Mouse (Mus musculus): ENCODE results near the gene Chd1l. TPM values are rescaled to one million over a fixed set of nuclear protein-coding genes. Genes with fewer than 3 reads are reported as not detected.

Chd1l gene
- total RNA-seq (2017), result 39.8 and 42.0 TPM in 2 replicates

DNA sequence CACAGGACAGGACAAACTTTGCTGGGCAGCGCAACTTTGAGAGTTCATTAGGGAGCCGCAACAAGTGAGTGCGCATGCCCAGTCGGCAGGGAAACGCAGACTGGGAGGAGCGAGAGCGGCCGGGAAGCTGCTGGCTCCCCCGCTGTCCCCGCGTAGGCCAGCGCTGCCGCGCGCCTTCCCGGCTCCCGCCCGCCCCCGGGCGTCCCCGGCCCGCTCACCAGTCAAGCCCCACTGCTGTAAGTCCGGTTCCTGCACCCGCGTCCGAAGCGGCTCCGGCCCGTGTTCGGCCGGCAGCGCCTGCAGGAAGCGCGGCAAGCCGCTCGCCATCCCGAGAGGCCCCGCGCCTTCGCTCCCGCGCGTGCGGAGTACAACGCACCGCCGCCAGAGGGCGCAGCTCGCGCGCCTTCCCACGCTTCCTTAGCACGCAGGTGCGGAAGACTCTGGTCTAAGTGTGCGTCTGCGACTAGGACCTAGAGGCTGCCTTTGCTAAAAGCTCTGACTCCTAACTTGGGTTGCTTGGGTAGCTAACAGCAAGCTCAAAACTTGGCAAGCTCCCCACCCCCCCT, at the start of gene Chd1l:
Chd1l (minus strand) TSS at position 359 of the 566 bp plus-strand sequence.
- peak; percentile 84 for ATAC-seq (ENCODE audit: extremely low read depth, insufficient number of reproducible peaks, low FRiP score, poor library complexity, severe bottlenecking)

DNA sequence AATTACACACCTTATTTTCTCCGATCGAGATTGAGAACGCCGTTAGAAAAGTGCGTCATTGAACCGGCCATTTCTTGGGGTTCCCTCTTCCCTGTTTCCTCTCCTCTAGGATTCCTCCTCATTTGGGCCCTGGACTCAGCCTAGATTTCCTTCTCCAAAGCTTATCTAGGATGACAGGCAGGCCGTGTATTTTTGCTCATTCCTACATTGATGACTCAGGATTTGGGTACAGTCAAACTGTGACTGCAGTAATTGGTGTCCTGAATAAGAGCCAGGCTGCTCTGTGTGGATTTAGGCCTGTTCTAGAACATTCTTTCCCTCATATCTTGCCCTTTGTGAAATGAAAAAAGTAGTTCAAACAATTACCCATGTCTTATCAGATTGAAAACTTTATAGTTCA, 49.7 kb upstream of the Chd1l start:
- ATAC-seq (ENCODE audit: extremely low read depth, insufficient number of reproducible peaks, low FRiP score, poor library complexity, severe bottlenecking), result no peak

DNA sequence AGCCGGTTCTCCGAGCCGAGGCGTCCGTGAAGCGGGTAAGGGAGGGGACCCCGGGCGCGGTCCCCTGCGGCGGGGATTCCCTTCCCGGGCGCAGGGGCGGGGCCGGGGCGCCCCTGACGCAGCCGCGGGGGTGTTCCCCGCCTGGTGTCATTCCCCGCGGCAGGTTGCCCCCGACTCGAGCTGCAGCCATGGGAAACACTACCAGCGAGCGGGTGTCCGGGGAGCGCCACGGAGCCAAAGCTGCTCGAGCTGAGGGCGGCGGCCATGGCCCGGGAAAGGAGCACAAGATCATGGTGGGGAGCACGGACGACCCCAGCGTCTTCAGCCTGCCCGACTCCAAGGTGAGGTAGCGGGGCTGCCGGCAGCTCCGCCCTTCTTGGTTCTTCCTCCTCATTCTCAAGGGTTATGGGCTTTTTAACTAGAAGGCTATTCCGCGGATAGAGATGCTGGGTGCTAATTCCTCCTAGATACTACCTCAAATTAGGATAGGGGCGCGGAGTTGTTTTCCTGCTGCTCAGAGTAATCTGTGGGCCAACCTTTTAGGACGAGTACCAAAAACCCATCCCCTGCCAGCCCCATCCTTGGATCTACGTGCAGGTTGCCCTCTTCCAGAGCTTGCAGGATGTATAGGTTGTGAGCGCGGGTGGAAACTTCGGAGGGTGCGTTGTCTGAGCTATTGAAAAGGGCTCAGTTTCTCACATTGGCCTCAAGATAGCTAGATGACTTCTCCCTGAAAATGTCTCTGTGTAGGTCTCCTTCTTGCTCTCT, 48.6 kb upstream of the Chd1l start:
- 0 out of 2 replicates have a peak, but pooled peaks have one; percentile 4 for ATAC-seq (ENCODE audit: extremely low read depth, insufficient number of reproducible peaks, low FRiP score, poor library complexity, severe bottlenecking)

DNA sequence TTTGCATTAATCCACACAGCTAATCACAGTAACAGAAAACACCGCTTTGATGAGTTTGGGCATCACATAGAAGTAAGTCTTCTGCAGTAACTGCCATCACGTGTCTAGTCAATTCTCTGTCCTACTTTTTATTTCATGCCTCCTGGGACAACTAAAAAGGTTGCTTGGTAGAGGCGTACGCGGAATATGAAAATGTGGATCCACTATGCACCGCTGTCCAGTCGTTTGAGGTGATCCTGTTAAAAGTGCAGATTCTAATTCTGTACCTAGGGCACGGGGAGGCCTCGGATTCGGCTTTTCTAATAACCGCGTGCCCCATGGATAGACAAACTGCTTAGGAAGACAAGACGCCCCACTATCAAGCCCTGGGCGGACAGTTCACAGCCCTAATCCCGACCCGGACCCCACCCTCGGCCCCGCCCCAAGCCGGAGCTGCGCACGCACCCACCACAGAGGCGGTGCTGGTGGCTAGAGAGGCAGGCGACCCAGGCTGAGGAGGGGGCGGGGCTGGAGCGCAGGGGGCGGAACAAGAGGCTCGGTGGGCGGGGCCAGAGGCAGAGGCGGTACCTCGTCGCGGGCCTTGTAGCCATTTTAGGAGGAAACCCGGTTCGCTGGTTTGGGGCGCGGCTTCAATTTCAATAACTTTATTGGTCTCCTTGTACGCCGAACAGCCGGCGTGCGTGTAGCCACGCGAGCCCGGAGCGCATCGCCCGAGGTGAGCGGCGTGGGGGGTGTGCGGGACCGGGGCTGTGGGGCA, 47.8 kb upstream of the Chd1l start, which contains the start of gene Prkab2:
Prkab2 (plus strand) TSS at position 539 of the 757 bp plus-strand sequence.
- peak; percentile 97 for ATAC-seq (ENCODE audit: extremely low read depth, insufficient number of reproducible peaks, low FRiP score, poor library complexity, severe bottlenecking)

DNA sequence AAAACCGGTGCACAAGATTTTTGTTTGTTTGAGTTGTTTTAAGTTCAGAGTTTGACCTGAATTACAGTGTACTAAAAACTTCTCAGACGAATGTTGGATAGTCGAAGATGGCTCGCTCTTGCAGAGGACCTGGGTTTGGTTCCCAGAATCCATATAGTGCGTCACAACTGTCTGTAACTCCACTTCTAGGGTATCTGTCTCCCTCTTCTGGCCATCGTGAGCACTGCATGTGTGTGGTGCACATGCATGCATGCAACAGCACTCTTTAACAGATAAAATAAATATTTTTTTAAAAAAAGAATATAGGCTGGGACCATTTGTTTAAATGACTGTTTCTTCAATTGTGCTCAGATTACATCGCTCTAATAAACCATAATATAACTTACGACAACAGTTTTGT, 44.9 kb upstream of the Chd1l start:
- no peak for ATAC-seq (ENCODE audit: extremely low read depth, insufficient number of reproducible peaks, low FRiP score, poor library complexity, severe bottlenecking)

DNA sequence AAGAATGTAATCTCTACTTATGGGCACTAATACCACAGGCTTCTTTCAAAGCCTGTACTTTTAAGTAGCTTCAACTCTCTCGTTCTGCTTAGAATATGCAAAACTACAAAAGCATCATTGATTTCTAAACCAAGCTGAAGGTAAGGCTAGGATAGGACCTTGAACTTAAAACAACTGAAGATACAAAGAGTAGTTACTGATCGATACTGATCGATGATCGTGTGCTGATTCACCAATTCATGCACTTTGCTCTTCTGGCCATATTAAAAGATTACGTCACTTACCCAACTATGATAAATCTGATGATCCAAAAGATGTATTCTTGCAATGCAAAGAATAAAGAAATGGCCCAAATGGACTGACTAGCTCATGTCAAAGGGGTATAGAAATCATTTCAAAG, 43.8 kb upstream of the Chd1l start:
- no peak for ATAC-seq (ENCODE audit: extremely low read depth, insufficient number of reproducible peaks, low FRiP score, poor library complexity, severe bottlenecking)

DNA sequence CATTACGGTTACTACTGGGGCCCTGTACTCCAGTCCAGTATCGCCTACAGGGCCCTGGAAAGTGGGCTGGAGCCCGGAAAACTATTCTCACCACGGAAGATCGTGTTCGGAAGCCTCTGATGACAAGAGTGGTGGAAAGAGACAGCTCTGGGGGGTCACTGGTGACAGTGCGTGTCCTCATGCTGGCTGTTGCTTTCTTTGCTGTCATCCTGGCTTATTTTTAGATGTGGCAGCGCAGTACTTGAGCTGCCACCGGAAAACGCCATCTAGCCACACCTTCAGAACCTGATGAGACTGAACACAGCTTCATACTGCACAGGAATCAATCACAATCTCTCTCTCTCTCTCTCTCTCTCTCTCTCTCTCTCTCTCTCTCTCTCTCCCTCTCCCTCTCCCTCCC, 41.6 kb upstream of the Chd1l start:
- no peak for ATAC-seq (ENCODE audit: extremely low read depth, insufficient number of reproducible peaks, low FRiP score, poor library complexity, severe bottlenecking)

DNA sequence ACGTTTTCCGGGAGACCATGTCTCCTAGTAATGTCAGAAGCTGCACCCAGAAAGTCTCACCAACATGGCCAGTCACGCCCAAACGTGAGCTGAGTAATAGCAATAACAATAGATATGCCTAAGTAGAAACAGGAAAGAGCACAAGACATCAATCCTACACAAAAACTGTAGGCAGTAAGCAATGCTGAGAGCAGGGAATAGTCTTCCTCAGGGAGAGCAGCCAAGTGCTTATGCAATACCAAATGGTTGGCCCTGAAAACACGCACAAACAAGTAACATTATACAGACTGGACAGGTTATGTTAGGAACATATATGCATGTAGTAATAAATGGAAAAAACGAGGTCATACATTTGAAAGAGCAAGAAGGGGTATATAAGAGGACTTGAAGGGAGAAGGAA, 39.5 kb upstream of the Chd1l start:
- no peak for ATAC-seq (ENCODE audit: extremely low read depth, insufficient number of reproducible peaks, low FRiP score, poor library complexity, severe bottlenecking)

DNA sequence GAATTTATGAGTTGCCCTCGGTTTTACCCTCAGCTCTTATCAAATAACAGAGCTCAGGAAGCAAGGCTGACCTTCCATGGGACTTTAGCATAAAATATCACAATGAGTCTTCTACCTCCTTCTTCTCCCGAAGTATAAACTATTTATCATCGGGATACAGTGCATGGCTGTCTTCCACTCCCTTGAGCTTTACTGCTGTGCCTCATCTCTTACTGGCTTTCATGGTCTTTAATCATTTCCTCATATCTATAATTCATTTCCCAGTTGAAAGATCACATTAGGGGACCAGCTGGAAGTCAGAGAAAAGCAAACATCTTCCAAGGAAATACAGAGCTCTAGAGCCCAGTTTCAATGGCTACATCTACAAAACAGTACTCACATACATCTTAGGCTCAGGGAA, 39.0 kb upstream of the Chd1l start:
- ATAC-seq (ENCODE audit: extremely low read depth, insufficient number of reproducible peaks, low FRiP score, poor library complexity, severe bottlenecking), result no peak

DNA sequence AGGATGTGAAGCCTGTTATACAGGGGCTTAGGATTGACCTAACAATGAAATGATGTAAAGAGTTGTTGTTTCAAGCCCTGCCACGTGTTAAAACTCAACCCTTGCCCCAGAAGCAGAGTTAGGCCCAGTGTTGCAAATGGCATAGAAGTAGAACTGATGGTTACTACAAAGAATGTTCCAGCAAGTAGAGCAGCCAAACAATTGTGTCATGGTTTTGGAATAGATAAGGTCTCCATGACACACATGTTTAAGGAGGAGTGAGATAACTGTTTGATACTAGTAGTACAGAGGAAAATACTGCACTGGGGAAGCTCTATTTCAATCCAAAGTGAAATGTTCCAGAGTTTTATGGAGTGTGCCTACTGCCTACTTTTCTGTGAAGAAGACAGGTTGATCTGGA, 38.5 kb upstream of the Chd1l start:
- no peak for ATAC-seq (ENCODE audit: extremely low read depth, insufficient number of reproducible peaks, low FRiP score, poor library complexity, severe bottlenecking)

DNA sequence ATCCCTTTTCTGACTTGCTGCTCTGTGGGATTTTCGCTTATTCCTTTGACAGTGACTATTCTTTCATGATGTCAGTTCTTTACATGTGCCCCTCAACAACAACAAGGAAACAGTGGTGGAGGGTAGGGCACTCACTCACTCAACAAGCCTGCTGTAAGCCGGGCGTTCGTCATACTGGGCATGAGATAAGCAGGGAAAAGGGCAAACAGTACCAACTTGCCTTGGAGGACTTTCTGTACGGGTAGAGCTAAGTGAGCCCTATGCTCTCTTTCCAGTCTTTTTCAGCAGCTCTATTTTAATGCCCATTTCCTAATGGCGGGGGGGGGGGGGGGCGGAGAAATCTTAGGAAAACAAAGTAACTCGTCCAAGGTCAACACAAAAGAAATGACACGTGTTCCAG, 32.0 kb upstream of the Chd1l start:
- ATAC-seq (ENCODE audit: extremely low read depth, insufficient number of reproducible peaks, low FRiP score, poor library complexity, severe bottlenecking), result no peak

DNA sequence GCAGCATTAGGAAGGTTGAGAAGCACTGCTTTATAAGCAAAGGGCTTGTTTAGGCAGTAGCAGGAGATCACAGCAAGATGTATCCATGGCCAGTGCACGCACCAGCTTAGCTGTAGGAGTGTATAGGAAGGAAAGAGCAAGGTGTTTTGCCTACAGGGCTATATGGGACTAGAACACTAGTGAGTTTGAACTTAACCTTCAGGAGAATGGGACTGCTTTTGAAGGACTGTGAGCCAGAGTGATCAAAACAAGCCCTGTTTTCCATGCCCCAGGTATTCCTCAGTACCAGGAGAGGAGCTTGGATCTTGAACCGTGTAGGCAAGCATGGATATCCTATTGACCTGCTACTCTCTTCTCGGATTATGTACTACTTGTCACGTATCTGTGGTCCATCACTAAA, 31.4 kb upstream of the Chd1l start:
- ATAC-seq (ENCODE audit: extremely low read depth, insufficient number of reproducible peaks, low FRiP score, poor library complexity, severe bottlenecking), result no peak

DNA sequence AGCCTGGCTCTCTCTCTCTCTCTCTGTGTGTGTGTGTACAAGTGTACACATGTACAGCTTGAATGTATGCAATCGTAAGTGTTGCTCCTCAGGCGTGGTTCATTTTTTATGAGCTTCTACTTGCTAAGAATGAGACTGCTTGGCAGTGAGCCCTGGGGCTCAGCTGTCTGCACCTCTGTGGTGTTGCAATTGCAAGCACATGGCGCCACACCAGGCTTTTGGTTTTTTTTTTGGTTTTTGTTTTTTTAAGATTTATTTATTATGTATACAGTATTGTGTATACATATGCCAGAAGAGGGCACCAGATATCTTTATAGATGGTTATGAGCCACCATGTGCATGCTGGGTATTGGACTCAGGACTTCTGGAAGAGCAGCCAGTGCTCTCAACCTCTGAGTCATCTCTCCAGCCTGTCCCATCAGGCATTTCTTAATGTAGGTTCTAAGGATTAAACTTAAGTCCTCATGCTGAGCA, 24.3 kb upstream of the Chd1l start:
- ATAC-seq (ENCODE audit: extremely low read depth, insufficient number of reproducible peaks, low FRiP score, poor library complexity, severe bottlenecking), result no peak

DNA sequence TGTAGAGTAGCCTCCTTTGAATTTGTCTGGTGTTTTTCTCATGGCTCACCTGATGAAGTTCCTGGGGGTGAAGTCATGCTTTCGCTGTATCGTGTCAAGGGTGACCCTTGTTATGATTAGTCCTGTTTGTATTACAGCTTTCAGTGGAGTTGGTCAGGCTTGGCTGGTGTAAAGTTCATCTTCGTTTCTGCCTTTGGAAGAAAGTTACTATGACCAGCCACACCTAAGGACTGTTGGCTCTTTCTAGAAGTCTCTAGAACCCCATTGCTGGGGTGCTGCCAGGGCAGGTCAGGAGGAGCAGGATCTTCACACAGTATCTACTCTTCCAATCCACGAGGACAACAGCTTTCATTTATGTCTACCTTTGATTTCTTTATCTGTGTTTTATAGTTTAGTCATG, 23.5 kb upstream of the Chd1l start:
- ATAC-seq (ENCODE audit: extremely low read depth, insufficient number of reproducible peaks, low FRiP score, poor library complexity, severe bottlenecking), result no peak

DNA sequence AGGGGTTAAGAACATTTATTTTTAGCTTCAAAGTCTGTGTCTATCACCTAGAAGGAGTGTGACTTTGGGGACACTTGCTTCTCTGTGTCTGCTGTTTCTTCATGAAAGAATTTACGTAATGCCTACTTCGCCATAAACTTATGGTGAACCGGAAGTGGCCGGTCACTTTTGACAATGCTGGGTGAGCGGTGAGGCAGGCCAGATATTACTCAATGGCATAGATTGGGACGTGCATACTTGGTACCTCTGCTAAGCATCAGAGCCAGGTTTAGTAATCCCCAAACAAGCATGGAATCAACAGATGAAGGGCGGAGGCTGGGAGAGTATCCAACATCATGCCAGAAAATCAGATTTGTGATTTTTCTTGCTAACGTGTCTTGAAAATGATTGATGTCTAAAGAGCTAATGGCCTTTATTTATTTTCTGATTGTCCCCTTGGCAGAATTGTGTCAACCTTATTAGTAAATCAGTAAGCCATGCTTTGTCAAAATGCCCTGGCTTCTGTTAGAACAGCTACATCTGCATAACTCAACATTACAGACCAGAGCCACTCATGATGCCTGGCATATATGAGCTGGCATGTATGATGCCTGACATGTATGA, 21.4 kb upstream of the Chd1l start:
- peak; percentile 37; the same call in 1 of the 2 replicates for ATAC-seq (ENCODE audit: extremely low read depth, insufficient number of reproducible peaks, low FRiP score, poor library complexity, severe bottlenecking)

DNA sequence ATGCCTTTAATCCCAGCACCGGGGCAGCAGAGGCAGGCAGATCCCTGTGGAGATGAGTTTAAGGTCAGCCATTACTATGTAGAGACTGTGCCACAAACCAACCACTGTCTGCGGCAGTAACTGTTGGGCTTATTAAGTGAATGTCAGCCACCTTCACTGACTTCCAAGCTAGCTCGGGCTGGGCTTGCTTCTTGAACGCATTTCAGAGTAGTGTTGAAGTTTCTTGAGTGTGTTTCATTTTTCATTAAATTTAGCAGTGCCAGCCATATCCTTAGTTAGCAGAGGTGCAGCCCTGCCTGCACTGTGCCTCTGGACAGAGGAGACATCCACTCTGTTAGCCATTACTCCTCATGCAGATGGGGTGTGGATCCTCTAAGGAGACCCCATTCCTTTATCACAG, 20.7 kb upstream of the Chd1l start:
- ATAC-seq (ENCODE audit: extremely low read depth, insufficient number of reproducible peaks, low FRiP score, poor library complexity, severe bottlenecking), result no peak

DNA sequence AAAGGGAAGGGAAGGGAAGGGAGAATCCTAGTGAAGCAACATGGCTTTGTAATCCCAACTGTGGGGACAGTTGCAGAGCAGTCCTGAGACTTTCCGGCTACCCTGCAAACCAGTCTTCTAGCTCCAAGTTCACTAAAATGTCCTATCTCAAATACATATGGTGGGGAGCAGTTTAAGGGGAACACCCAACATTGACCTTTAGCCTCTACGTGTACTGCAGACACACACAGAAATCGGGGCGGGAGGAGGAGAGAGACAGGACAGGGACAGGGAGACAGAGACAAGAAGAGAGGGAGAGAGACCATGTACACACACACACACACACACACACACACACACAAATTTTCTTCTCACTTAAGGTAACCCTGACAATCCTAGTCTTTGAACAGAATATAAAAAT, 19.9 kb upstream of the Chd1l start:
- ATAC-seq (ENCODE audit: extremely low read depth, insufficient number of reproducible peaks, low FRiP score, poor library complexity, severe bottlenecking), result no peak

DNA sequence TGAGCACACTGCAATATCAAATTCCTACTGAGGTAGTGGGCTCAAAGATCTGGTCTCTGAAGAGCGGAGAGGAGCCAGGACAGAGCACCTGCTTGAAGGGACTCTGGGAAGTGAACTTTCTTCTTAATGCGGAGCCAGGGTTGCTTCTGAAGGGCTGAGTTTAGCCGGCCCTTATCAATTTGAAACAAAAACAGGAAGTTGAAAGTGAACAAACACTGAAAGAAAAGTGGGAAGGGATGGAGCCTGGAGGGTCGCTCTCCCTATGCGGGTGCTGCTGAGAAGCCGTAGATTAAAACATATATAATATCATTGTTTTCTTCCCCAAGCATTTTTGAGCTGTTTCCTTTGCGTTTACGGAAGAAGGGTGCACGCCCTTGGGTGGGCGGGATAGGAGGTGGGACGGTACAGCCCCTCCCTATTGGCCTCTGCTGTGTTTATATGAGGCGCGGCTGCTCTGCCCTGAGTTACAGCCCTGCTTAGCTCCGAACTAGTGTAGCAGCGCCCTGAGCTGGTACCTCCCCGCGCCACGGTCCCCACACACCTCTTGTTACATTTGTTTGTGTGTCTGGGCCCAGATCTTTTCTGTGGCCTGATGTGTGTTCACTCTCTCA, 18.5 kb upstream of the Chd1l start, which contains the start of gene Fmo5:
Fmo5 (plus strand) TSS at position 414 of the 611 bp plus-strand sequence.
- ATAC-seq (ENCODE audit: extremely low read depth, insufficient number of reproducible peaks, low FRiP score, poor library complexity, severe bottlenecking), result peak; percentile 90

DNA sequence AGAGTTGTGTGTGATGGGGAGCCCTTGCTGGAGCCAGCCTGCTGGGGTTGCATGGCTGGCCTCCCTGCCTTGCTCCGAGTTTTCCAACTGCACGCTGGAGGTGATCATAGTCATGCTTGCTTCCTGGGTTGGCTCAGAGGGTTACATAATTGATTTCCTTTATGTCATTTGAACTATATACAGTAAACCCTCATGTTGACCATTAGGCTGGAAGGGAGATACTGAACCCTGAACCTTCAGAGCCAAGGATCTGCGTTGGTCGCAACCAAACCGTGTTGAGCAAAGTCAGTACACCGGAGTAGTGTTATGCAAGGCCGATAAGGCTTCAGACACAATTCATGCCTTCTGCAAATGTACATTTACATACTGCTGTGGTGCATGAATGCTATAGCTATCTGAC, 17.9 kb upstream of the Chd1l start:
- ATAC-seq (ENCODE audit: extremely low read depth, insufficient number of reproducible peaks, low FRiP score, poor library complexity, severe bottlenecking), result no peak
